Mouse (Mus musculus): Measurements from ENCODE around the gene Ttc28. TPM values are rescaled to one million over a fixed set of nuclear protein-coding genes. Genes with fewer than 3 reads are reported as not detected.

Gene Ttc28
- polyA plus RNA-seq, 1 experiment from 2014 or later, result 4.2 TPM

DNA sequence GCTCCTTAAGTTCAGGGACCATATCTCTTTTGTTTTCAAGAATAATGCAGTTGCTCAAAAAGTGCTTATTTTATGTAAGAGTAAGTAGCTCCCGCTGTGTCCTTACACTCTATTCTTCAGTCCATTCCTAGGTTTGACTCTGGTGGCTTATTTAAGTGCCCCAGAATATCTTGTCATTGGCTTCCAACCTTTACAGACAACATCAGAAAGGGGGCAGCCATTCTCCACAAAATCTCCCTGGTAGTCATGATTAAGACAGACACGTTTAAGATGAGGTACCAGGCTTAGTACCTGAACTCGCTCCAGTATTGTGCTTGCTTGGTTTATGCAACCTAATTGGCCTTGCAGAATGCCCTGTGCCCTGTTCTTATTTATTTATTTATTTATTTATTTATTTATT, 102.8 kb downstream of the Ttc28 start:
- no peaks in the 10 kb centered on the region for H3K27me3 ChIP-seq (replicated peaks; ENCODE audit: control insufficient read depth, insufficient read depth, low read length)
- H3K4me2 ChIP-seq (ENCODE audit: low read depth, low read length), result no peak overlapping the region
- no peaks in the 10 kb centered on the region for H3K9me3 ChIP-seq (ENCODE audit: control insufficient read depth, low read length)
- no peak overlapping the region for H3K9ac ChIP-seq (ENCODE audit: low read depth, low read length)
- WGBS, result 69% methylated on average over 3 of the region's 3 CpGs
- H3K36me3 ChIP-seq (ENCODE audit: control insufficient read depth, insufficient read depth, low read length), result no peaks in the 10 kb centered on the region
- no peak overlapping the region for H3K27ac ChIP-seq (ENCODE audit: low read length)
- peaks cover 5% of the 10 kb centered on the region; the same call in 1 of the 2 replicates for H3K4me1 ChIP-seq (ENCODE audit: control insufficient read depth, insufficient read depth, low read length)
- ATAC-seq, result no peak
- no peak overlapping the region for H3K4me3 ChIP-seq (ENCODE audit: low read length)

DNA sequence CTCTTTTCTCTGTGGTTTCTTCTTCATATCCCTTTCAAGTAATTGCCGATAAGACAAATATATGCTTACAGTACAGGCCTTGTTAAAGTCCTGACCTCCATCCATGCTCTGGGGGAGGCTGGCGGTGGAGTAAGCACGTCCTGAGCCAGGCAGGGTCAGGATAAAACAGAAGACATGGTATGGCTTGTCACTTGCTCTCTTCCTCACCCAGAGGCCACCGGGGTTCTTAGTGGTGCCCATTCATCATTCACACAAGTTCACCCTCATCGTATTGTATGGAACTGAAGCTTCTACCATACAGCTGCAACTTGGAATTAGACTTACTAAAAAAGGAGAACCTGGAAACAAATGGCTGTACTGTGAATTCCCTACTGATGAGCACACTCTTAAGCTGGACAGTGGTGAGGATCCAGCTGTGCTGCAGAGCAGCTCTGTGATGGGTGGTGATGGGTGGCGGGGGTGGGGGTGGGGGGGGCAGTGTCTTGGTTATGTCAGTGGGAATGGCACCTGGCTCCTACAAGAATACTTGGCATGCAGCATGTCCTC, 104.6 kb downstream of the Ttc28 start:
- Histone ChIP-seq H3K4me2 (ENCODE audit: low read depth, low read length) (no peak overlapping the region), H3K4me3 (ENCODE audit: low read length) (no peak overlapping the region), H3K27ac (ENCODE audit: low read length) (no peak overlapping the region), H3K4me1 (ENCODE audit: control insufficient read depth, insufficient read depth, low read length) (peaks cover 5% of the 10 kb centered on the region; the same call in 1 of the 2 replicates), H3K9ac (ENCODE audit: low read depth, low read length) (no peak overlapping the region), H3K27me3 (replicated peaks; ENCODE audit: control insufficient read depth, insufficient read depth, low read length) (no peaks in the 10 kb centered on the region), H3K36me3 (ENCODE audit: control insufficient read depth, insufficient read depth, low read length) (no peaks in the 10 kb centered on the region), H3K9me3 (ENCODE audit: control insufficient read depth, low read length) (no peaks in the 10 kb centered on the region)
- ATAC-seq, result no peak
- 67% methylated on average over 6 of the region's 6 CpGs for WGBS

DNA sequence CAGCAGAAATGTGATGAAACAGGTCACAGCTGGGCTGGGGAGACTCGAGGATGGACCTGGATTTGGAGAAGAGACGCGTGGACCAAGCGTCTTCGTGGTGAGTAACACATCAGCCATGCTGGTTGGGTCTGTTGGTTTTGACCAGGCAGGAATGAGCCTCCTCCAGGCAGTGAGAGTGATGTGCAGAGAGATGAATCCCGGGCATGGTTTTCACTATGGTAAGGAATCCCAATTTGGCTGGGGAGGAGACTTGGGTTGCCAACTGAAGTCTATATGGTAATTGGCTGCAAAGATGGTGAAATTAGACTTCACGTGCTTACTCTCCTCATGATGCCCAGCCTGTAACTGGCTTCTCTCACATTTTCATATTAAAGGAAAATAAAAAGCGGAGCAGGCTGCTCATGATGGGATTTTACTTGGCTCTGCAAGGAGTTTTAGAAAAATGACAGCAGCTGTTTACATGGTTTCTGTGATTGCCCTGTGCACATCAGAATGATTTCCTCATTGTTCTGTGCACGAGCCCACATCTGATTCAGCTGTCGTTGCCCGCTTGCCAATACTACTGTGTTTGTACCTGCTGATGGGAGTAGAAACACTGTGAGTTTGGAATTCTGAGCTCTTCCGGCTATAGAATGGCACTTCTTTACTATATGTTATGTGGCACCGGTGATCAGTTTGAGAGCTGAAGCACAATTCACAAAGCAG, 117.4 kb downstream of the Ttc28 start:
- Histone ChIP-seq H3K4me1 (ENCODE audit: control insufficient read depth, insufficient read depth, low read length) (no peaks in the 10 kb centered on the region), H3K4me3 (ENCODE audit: low read length) (no peak overlapping the region), H3K9ac (ENCODE audit: low read depth, low read length) (no peak overlapping the region), H3K36me3 (ENCODE audit: control insufficient read depth, insufficient read depth, low read length) (no peaks in the 10 kb centered on the region), H3K27ac (ENCODE audit: low read length) (no peak overlapping the region), H3K4me2 (ENCODE audit: low read depth, low read length) (no peak overlapping the region), H3K9me3 (ENCODE audit: control insufficient read depth, low read length) (no peaks in the 10 kb centered on the region), H3K27me3 (replicated peaks; ENCODE audit: control insufficient read depth, insufficient read depth, low read length) (no peaks in the 10 kb centered on the region)
- ATAC-seq, result no peak
- 79% methylated on average over 13 of the region's 13 CpGs for WGBS

DNA sequence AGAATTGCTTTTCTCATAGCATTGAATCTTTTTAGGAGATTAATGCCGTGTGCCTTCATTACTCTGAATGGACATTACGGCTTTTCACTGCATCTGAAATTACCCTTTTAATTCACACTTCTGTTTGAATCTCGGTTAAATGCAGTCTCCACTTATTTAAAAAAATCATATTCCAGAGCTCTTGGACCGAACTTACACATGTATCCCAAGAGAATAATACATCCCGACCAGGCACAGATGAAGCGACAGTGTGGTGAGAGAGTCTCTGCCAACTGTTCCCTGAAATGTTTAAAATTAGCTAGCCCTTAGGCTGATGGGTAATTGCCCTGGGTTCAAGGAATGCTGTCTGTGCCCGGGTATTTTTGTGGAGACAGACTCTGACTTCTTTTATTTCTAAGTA, 118.1 kb downstream of the Ttc28 start:
- Histone ChIP-seq H3K4me3 (ENCODE audit: low read length) (no peak overlapping the region), H3K27me3 (replicated peaks; ENCODE audit: control insufficient read depth, insufficient read depth, low read length) (no peaks in the 10 kb centered on the region), H3K9ac (ENCODE audit: low read depth, low read length) (no peak overlapping the region), H3K4me2 (ENCODE audit: low read depth, low read length) (no peak overlapping the region), H3K36me3 (ENCODE audit: control insufficient read depth, insufficient read depth, low read length) (no peaks in the 10 kb centered on the region), H3K4me1 (ENCODE audit: control insufficient read depth, insufficient read depth, low read length) (no peaks in the 10 kb centered on the region), H3K9me3 (ENCODE audit: control insufficient read depth, low read length) (no peaks in the 10 kb centered on the region), H3K27ac (ENCODE audit: low read length) (no peak overlapping the region)
- no peak for ATAC-seq
- 73% methylated on average over 7 of the region's 7 CpGs for WGBS

DNA sequence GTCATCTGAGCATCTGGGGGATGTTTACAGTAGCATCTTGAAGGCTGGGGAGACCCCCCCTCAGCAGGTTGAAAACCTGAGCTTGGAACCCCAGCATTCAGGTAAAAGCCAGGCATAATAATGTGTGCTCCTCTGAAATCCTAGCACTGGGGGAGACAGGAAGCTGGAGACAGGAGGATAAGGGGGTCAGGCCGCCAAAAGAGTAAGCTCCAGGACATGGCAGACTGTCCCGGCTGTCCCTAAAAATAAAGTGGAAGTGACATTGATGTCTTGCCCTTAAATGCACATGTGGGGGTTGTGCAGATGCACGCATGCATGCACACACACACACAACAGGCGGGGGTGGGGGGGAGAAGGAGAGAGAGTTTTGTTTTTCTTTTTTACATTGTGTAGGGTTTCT, 118.7 kb downstream of the Ttc28 start:
- Histone ChIP-seq H3K4me3 (ENCODE audit: low read length) (no peak overlapping the region), H3K27ac (ENCODE audit: low read length) (no peak overlapping the region), H3K36me3 (ENCODE audit: control insufficient read depth, insufficient read depth, low read length) (no peaks in the 10 kb centered on the region), H3K27me3 (replicated peaks; ENCODE audit: control insufficient read depth, insufficient read depth, low read length) (no peaks in the 10 kb centered on the region), H3K4me1 (ENCODE audit: control insufficient read depth, insufficient read depth, low read length) (no peaks in the 10 kb centered on the region), H3K9ac (ENCODE audit: low read depth, low read length) (no peak overlapping the region), H3K9me3 (ENCODE audit: control insufficient read depth, low read length) (no peaks in the 10 kb centered on the region), H3K4me2 (ENCODE audit: low read depth, low read length) (no peak overlapping the region)
- no peak for ATAC-seq
- 80% methylated on average over 4 of the region's 4 CpGs for WGBS

DNA sequence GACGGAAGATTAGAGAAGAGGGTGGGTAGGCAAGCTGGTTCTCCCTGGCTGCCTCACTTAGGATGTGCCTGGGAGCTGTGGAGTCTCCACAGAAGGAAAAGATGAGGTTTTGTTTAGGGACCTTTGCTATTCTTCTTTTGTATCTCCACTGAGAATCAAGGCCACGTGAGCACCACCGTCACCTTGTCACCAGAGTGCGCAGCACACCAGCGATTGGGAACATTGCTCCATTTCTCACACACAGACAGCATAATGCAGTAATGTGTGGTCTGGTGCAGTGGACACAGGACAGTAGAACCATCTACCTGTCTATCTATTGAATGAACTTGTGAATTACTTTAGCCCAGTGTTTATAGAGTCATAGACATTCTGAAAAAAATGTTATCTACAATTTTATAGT, 121.3 kb downstream of the Ttc28 start:
- no peak overlapping the region for H3K4me2 ChIP-seq (ENCODE audit: low read depth, low read length)
- H3K4me1 ChIP-seq (ENCODE audit: control insufficient read depth, insufficient read depth, low read length), result no peaks in the 10 kb centered on the region
- no peak overlapping the region for H3K4me3 ChIP-seq (ENCODE audit: low read length)
- H3K9me3 ChIP-seq (ENCODE audit: control insufficient read depth, low read length), result no peaks in the 10 kb centered on the region
- 79% methylated on average over 5 of the region's 5 CpGs for WGBS
- no peaks in the 10 kb centered on the region for H3K36me3 ChIP-seq (ENCODE audit: control insufficient read depth, insufficient read depth, low read length)
- H3K9ac ChIP-seq (ENCODE audit: low read depth, low read length), result no peak overlapping the region
- H3K27ac ChIP-seq (ENCODE audit: low read length), result no peak overlapping the region
- H3K27me3 ChIP-seq (replicated peaks; ENCODE audit: control insufficient read depth, insufficient read depth, low read length), result no peaks in the 10 kb centered on the region
- no peak for ATAC-seq

DNA sequence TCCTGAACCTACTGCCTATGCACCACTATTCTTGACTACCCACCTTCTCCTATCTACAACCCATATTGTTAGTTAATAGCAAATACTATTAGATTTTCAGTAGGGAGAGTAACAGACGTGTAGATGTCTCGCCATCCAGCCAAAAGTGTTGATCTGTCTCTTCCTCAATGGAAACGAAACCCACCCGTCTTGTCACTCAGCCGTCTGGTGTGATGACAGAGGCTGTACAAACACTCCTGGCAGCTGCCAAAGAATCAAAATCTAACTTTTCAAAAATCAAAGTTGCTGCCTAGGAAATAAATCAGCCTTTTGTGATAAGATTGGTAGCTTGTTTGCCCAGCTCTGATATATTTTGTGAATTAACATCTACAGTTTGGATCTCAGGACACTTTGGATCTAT, 123.6 kb downstream of the Ttc28 start:
- WGBS, result 84% methylated on average over 5 of the region's 5 CpGs
- no peak overlapping the region for H3K4me2 ChIP-seq (ENCODE audit: low read depth, low read length)
- peaks cover 6% of the 10 kb centered on the region; the same call in 1 of the 2 replicates for H3K4me1 ChIP-seq (ENCODE audit: control insufficient read depth, insufficient read depth, low read length)
- no peak overlapping the region for H3K27ac ChIP-seq (ENCODE audit: low read length)
- no peaks in the 10 kb centered on the region for H3K27me3 ChIP-seq (replicated peaks; ENCODE audit: control insufficient read depth, insufficient read depth, low read length)
- ATAC-seq, result no peak
- no peaks in the 10 kb centered on the region for H3K36me3 ChIP-seq (ENCODE audit: control insufficient read depth, insufficient read depth, low read length)
- H3K9ac ChIP-seq (ENCODE audit: low read depth, low read length), result no peak overlapping the region
- no peaks in the 10 kb centered on the region for H3K9me3 ChIP-seq (ENCODE audit: control insufficient read depth, low read length)
- no peak overlapping the region for H3K4me3 ChIP-seq (ENCODE audit: low read length)

DNA sequence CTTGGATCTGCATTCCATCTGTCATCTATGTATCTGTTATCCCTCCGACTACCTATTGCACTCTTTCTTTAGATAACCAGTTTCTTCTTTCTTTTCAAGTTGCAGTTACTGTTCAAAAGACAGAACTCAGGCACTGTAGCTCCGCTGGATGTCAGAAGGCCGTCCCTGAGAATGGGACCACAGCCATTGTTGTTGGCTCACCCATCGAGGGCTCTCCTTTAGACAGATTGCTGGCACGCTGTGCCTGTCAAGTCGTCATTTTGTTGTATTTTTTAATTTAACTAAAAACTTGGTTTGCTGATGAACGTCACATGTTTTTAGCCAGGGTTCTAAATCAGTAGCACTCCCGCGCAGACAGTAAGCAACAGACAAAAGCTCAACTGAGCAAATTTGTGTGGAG, 124.1 kb downstream of the Ttc28 start:
- WGBS, result 94% methylated on average over 9 of the region's 9 CpGs
- Histone ChIP-seq H3K27ac (ENCODE audit: low read length) (no peak overlapping the region), H3K9ac (ENCODE audit: low read depth, low read length) (no peak overlapping the region), H3K4me3 (ENCODE audit: low read length) (no peak overlapping the region), H3K4me1 (ENCODE audit: control insufficient read depth, insufficient read depth, low read length) (peaks cover 6% of the 10 kb centered on the region; the same call in 1 of the 2 replicates), H3K4me2 (ENCODE audit: low read depth, low read length) (no peak overlapping the region), H3K27me3 (replicated peaks; ENCODE audit: control insufficient read depth, insufficient read depth, low read length) (no peaks in the 10 kb centered on the region), H3K36me3 (ENCODE audit: control insufficient read depth, insufficient read depth, low read length) (no peaks in the 10 kb centered on the region), H3K9me3 (ENCODE audit: control insufficient read depth, low read length) (no peaks in the 10 kb centered on the region)
- no peak for ATAC-seq

DNA sequence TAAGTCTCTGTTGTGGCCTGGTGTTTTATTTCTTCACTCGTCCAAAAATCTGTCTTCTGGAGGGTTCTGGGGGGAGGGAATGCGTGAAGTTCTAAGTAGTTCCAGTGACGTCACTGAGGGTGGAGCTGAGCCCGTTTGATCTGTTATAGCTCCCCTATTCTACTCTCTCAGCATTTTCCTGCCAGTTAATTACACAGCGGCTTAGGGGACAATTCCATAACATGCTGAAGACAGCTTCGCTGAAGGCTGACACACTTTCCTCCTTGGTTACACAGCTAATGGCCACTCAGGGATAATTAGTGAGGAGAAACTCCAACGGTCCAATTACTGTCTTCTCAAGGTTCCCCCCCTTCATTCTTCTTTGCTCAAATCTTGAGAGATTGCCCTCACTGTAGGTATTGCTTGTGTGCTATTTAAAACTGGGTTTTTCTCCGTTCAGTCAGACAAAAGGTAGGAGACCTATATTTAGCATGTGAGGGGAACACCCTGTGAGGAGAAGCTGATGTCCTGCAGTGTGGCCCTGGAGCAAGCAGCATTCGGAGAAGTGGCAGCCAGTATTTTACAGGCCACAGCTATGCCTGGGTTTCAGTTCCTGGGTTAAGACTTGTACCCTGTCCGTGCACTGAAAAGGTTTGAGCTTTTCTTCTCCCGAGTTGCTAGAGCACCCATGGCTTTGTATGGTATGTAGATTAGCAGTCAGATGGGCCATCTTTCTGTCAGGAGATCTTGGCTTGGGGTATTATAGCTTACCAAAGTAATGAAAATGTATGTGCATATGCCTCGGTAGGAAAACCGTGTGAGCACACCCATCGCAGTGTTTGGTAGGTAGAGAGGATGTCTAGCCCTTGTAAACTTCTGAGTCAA, 126.9 kb downstream of the Ttc28 start:
- 67% methylated on average over 14 of the region's 14 CpGs for WGBS
- ATAC-seq, result no peak

More for the DNA sequence above, 126.9 kb downstream of the Ttc28 start:
- no peaks in the 10 kb centered on the region for H3K27me3 ChIP-seq (replicated peaks; ENCODE audit: control insufficient read depth, insufficient read depth, low read length)
- H3K9ac ChIP-seq (ENCODE audit: low read depth, low read length), result no peak overlapping the region
- peaks cover 11% of the 10 kb centered on the region; the same call in 1 of the 2 replicates for H3K4me1 ChIP-seq (ENCODE audit: control insufficient read depth, insufficient read depth, low read length)
- no peaks in the 10 kb centered on the region for H3K36me3 ChIP-seq (ENCODE audit: control insufficient read depth, insufficient read depth, low read length)
- no peak overlapping the region for H3K4me2 ChIP-seq (ENCODE audit: low read depth, low read length)
- no peak overlapping the region for H3K27ac ChIP-seq (ENCODE audit: low read length)
- H3K9me3 ChIP-seq (ENCODE audit: control insufficient read depth, low read length), result no peaks in the 10 kb centered on the region
- no peak overlapping the region for H3K4me3 ChIP-seq (ENCODE audit: low read length)
